Mouse (Mus musculus) heart, postnatal 0 days (tissue): ENCODE results near the gene Tmpo.

ENCODE experiments used
- CTCF ChIP-seq: IDR thresholded peaks from 2 replicates; pipeline ENCODE4 v1.5.1; 2016; ENCODE audit warnings: antibody characterized with exemption, control low read depth, low read depth
- EP300 ChIP-seq: IDR thresholded peaks from 2 replicates; pipeline ENCODE4 v1.6.1; 2016; ENCODE audit warnings: antibody characterized with exemption, low read depth

DNA sequence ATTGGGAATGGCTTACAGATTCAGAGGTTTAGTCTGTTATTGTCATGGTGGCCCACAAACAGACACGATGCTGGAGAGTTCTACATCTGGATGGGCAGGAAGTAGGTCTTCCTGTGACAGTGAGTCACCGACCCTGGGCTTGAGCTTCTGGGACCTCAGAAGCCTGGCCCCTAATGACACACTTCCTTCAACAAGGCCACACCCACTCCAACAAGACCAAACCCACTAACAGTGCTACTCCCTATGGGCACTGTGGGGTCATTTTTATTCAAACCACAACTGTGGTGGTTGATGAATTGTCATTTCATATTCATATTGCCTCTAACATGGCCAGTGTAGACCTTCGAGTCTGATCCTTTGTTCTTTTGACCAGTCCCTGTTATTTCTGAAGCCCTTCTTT, 42.8 kb downstream of the Tmpo start:
- TF ChIP-seq CTCF: no peak
- no peak for TF ChIP-seq EP300
